Comparison of ENCODE assay signal across 8 mouse cellular contexts in the genomic region with DNA sequence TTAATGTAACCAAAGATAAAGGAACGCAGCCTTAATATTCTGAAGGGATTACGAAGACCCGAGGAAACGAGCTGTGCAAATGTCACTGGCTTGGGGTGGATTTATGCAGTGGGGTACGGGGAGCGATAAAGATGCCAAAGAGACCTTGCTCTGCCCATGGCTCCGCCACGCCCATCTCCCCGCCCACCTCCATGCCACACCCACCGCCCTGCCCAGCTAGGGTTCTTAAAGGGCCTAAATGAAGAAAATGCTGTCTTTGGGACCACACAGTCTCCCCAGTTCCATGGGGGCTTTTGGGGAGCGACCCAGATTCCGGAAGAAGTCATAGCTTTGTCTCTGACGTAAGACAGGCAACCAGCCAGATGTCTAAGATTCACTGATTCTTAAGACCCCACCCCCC.
DNase-seq lines count a peak whose midpoint lies in the region; ATAC-seq and TF ChIP-seq lines count a peak whose summit lies in the region.

No protein-coding gene starts in this region.

- ATAC-seq in hindbrain, embryonic 14.5 days (ENCODE audit: low FRiP score), result no peak
- ATAC-seq in stomach, embryonic 15.5 days (ENCODE audit: insufficient read depth, low FRiP score, low read depth), result no peak

- peaks cover 13% of the 10 kb centered on the region; the same call in 1 of the 2 replicates for H3K27me3 ChIP-seq in hindbrain, embryonic 14.5 days (ENCODE audit: control insufficient read depth, insufficient read depth, low read length)
- H3K27me3 ChIP-seq in stomach, embryonic 15.5 days (replicated peaks), result peaks cover 15% of the 10 kb centered on the region

- 6% methylated on average over 13 of the region's 13 CpGs for WGBS in hindbrain, embryonic 14.5 days
- 7% methylated on average over 13 of the region's 13 CpGs for WGBS in stomach, embryonic 15.5 days

- H3K9ac ChIP-seq in hindbrain, embryonic 14.5 days, result peak overlapping the region; percentile 34; the same call in 1 of the 2 replicates
- no peak overlapping the region for H3K9ac ChIP-seq in stomach, embryonic 15.5 days

- peak overlapping the region; percentile 48 for H3K4me2 ChIP-seq in hindbrain, embryonic 14.5 days (replicated peaks)
- 0 out of 2 replicates have a peak overlapping the region, but pooled peaks have one; percentile 14 for H3K4me2 ChIP-seq in stomach, embryonic 15.5 days

- H3K36me3 ChIP-seq in hindbrain, embryonic 14.5 days (replicated peaks; ENCODE audit: control insufficient read depth, insufficient read depth), result no peaks in the 10 kb centered on the region
- H3K36me3 ChIP-seq in stomach, embryonic 15.5 days, result no peaks in the 10 kb centered on the region

- no peak for TF ChIP-seq CTCF in layer of hippocampus, adult 2 months (conservative IDR thresholded peaks at IDR 0.05)

- no peaks in the 10 kb centered on the region for H3K9me3 ChIP-seq in hindbrain, embryonic 14.5 days (ENCODE audit: control insufficient read depth, low read length)
- H3K9me3 ChIP-seq in stomach, embryonic 15.5 days, result no peaks in the 10 kb centered on the region

- no peak overlapping the region for H3K27ac ChIP-seq in layer of hippocampus, adult 2 months
- H3K27ac ChIP-seq in hindbrain, embryonic 14.5 days, result no peak overlapping the region; the same call in 1 of the 2 replicates
- no peak overlapping the region for H3K27ac ChIP-seq in stomach, embryonic 15.5 days

- H3K4me1 ChIP-seq in hindbrain, embryonic 14.5 days (replicated peaks; ENCODE audit: control insufficient read depth, insufficient read depth, low read length), result peaks cover 22% of the 10 kb centered on the region
- H3K4me1 ChIP-seq in stomach, embryonic 15.5 days, result peaks cover 31% of the 10 kb centered on the region

- H3K4me3 ChIP-seq in layer of hippocampus, adult 2 months, result peak overlapping the region; percentile 41; the same call in 1 of the 2 replicates
- H3K4me3 ChIP-seq in hindbrain, embryonic 14.5 days (replicated peaks; ENCODE audit: low read length), result no peak overlapping the region
- no peak overlapping the region for H3K4me3 ChIP-seq in stomach, embryonic 15.5 days (replicated peaks)

- DNase-seq in layer of hippocampus, adult 2 months (ENCODE audit: low spot score in 2 of 2), result no peak
- no peak for DNase-seq in layer of hippocampus, adult 9-10 months (ENCODE audit: low spot score)
- peak; percentile 73 for DNase-seq in adrenal gland, postnatal 14 days
- DNase-seq in hindbrain, embryonic 14.5 days (ENCODE audit: low spot score), result no peak
- DNase-seq in liver, result peak; percentile 73
- no peak for DNase-seq in frontal cortex, postnatal 14 days (ENCODE audit: low spot score in 2 of 2)
- no peak for DNase-seq in ovary, postnatal 10 days (ENCODE audit: low spot score)

Comparison
In these comparisons a context has a peak if more than half of its experiments do, and no peak if none do; other contexts are left out.
1. DNase-seq: peak in adrenal gland, postnatal 14 days (single experiment) and liver (single experiment); none in layer of hippocampus, adult 2 months (0 of 2), layer of hippocampus, adult 9-10 months (single experiment), hindbrain, embryonic 14.5 days (single experiment), frontal cortex, postnatal 14 days (0 of 2) and ovary, postnatal 10 days (single experiment).